Mouse (Mus musculus): ENCODE measurements around the gene Etfbkmt. TPM values are rescaled to one million over a fixed set of nuclear protein-coding genes. Genes with fewer than 3 reads are reported as not detected.
"Not testable (repeated sequence)": the region's sequence is repeated elsewhere in the genome, so short reads cannot be mapped to it uniquely, and the experiment has no call there.

Etfbkmt gene
- polyA plus RNA-seq, 2 experiments = 10.4 to 15.0 TPM

DNA sequence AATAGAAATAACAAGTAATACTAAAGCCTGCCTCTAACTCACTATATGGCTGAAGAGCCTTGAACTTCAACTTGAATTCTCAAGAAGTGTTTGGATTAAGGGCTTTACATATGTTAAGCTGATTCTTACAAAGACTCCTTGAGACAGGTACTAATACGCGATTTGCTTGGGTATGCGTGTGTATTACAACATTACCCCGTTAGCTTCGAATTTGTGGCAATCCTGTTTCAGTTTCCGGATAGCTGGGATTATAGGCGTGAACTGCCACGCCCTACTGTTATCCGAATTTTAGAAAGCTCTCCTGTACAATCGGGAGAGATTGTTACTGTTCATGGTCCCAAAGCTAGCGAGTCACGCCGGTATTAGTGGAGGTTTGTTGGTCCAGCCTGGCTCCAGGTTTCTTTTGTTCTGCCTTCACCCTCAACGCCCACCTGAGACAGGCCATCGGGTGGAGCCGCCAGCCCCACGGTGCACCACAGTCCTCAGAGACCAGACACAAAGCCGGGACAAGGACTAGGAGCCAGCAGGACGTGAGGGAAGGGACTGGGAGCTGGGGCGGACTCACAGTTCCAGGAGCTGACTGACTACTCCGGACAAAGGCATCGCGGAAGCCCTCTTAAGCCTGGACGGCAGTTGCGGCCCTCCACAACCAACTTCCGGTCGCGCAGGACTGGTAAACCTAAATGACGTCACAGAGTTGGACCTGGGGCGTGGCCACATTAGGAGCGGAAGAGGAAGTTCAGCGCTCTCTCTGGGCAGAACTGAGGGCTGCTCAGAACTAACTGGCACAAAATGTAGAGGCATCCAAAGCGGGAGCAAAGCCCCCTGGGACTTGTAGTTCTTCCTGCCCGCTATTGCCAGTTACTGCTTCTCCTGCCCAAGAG lies 48.6 kb downstream of the Etfbkmt start, which contains the start of gene Amn1:
Gene Amn1 (minus strand): TSS at position 672 of the 884 bp plus-strand sequence.
- Histone ChIP-seq H3K36me3 (ENCODE audit: control insufficient read depth, insufficient read depth, low read length) (peaks cover 9% of the 10 kb centered on the region), H3K4me3 (replicated peaks; ENCODE audit: low read length) (peak within 1 kb of the TSS; percentile 82), H3K27ac (replicated peaks; ENCODE audit: low read depth, low read length) (peak within 1 kb of the TSS; percentile 90), H3K4me1 (ENCODE audit: control insufficient read depth, insufficient read depth, low read length) (peaks cover 12% of the 10 kb centered on the region), H3K4me2 (replicated peaks; ENCODE audit: low read depth, low read length, severe bottlenecking) (peak within 1 kb of the TSS; percentile 68), H3K9me3 (ENCODE audit: control insufficient read depth, low read length) (no peaks in the 10 kb centered on the region), H3K27me3 (ENCODE audit: control insufficient read depth, insufficient read depth, low read length) (no peaks in the 10 kb centered on the region), H3K9ac (ENCODE audit: low read depth, low read length, severe bottlenecking) (peak within 1 kb of the TSS; percentile 95)
- WGBS = 0% methylated on average over 34 of the region's 34 CpGs
- peak; percentile 100 for ATAC-seq (ENCODE audit: low FRiP score, low read depth)
- peak; percentile 100 for DNase-seq (ENCODE audit: low spot score)
- peak; percentile 98; the same call in 1 of the 2 replicates for TF ChIP-seq POLR2A (IDR thresholded peaks at IDR 0.05; ENCODE audit: borderline replicate concordance, extremely low read depth, insufficient read depth, insufficient read length)

- no peaks in the 10 kb centered on the region for H3K27me3 ChIP-seq (ENCODE audit: control insufficient read depth, insufficient read depth, low read length)
- peaks cover 5% of the 10 kb centered on the region; the same call in 1 of the 2 replicates for H3K36me3 ChIP-seq (ENCODE audit: control insufficient read depth, insufficient read depth, low read length)
- peaks cover 12% of the 10 kb centered on the region for H3K4me1 ChIP-seq (ENCODE audit: control insufficient read depth, insufficient read depth, low read length)
- no peaks in the 10 kb centered on the region for H3K9me3 ChIP-seq (ENCODE audit: control insufficient read depth, low read length)
- peak; percentile 54; the same call in 1 of the 2 replicates for ATAC-seq (ENCODE audit: low FRiP score, low read depth)
- peak overlapping the region; percentile 95 for H3K9ac ChIP-seq (ENCODE audit: low read depth, low read length, severe bottlenecking)
- TF ChIP-seq POLR2A (IDR thresholded peaks at IDR 0.05; ENCODE audit: borderline replicate concordance, extremely low read depth, insufficient read depth, insufficient read length) = no peak
- peak overlapping the region; percentile 82 for H3K4me3 ChIP-seq (replicated peaks; ENCODE audit: low read length)
- 36% methylated on average over 8 of the region's 8 CpGs for WGBS
- no peak for DNase-seq (ENCODE audit: low spot score)
- peak overlapping the region; percentile 90 for H3K27ac ChIP-seq (replicated peaks; ENCODE audit: low read depth, low read length)
- H3K4me2 ChIP-seq (replicated peaks; ENCODE audit: low read depth, low read length, severe bottlenecking) = peak overlapping the region; percentile 68
Measured at GRCm38 (mm10) chr6:149188925-149189257, 49.2 kb downstream of the Etfbkmt start.

GRCm38 (mm10) chr6:149189340-149189922 lies 49.8 kb downstream of the Etfbkmt start:
- Histone ChIP-seq H3K4me3 (replicated peaks; ENCODE audit: low read length) (peak overlapping the region; percentile 82; the same call in 1 of the 2 replicates), H3K9me3 (ENCODE audit: control insufficient read depth, low read length) (no peaks in the 10 kb centered on the region), H3K27me3 (ENCODE audit: control insufficient read depth, insufficient read depth, low read length) (no peaks in the 10 kb centered on the region), H3K9ac (ENCODE audit: low read depth, low read length, severe bottlenecking) (no peak overlapping the region), H3K36me3 (ENCODE audit: control insufficient read depth, insufficient read depth, low read length) (no peaks in the 10 kb centered on the region), H3K27ac (replicated peaks; ENCODE audit: low read depth, low read length) (no peak overlapping the region), H3K4me2 (replicated peaks; ENCODE audit: low read depth, low read length, severe bottlenecking) (no peak overlapping the region), H3K4me1 (ENCODE audit: control insufficient read depth, insufficient read depth, low read length) (peaks cover 12% of the 10 kb centered on the region)
- 93% methylated on average over 16 of the region's 16 CpGs for WGBS
- no peak for ATAC-seq (ENCODE audit: low FRiP score, low read depth)
- no peak for DNase-seq (ENCODE audit: low spot score)
- no peak for TF ChIP-seq POLR2A (IDR thresholded peaks at IDR 0.05; ENCODE audit: borderline replicate concordance, extremely low read depth, insufficient read depth, insufficient read length)

DNA sequence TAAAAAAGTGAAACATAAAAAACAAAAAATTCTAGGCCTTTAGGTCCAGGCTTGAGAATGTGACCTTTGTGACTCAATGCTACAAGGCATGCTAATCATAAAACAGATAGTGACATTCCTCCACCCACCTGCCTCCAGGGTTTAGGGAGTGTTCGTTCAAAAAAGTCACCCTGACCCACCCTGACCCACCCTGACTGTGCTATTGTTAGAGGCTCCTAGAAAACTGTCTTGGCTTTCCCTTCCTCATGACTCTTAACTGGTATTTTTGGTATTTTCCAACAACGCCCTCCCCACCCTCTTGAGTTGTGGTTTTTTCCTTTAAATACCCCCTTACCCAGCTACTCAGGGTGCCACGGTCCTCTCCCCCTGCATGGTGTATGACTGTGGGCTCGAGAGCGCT lies 52.3 kb downstream of the Etfbkmt start:
- not testable (repeated sequence) for H3K9me3 ChIP-seq (ENCODE audit: control insufficient read depth, low read length); H3K4me3 ChIP-seq (replicated peaks; ENCODE audit: low read length); ATAC-seq (ENCODE audit: low FRiP score, low read depth); H3K27ac ChIP-seq (replicated peaks; ENCODE audit: low read depth, low read length); DNase-seq (ENCODE audit: low spot score); H3K4me2 ChIP-seq (replicated peaks; ENCODE audit: low read depth, low read length, severe bottlenecking); H3K27me3 ChIP-seq (ENCODE audit: control insufficient read depth, insufficient read depth, low read length); H3K9ac ChIP-seq (ENCODE audit: low read depth, low read length, severe bottlenecking); H3K36me3 ChIP-seq (ENCODE audit: control insufficient read depth, insufficient read depth, low read length)
- H3K4me1 ChIP-seq (ENCODE audit: control insufficient read depth, insufficient read depth, low read length) = peaks cover 10% of the 10 kb centered on the region
- WGBS = 86% methylated on average over 5 of the region's 5 CpGs

GRCm38 (mm10) chr6:149193276-149193905 lies 53.7 kb downstream of the Etfbkmt start:
- Histone ChIP-seq H3K4me2 (replicated peaks; ENCODE audit: low read depth, low read length, severe bottlenecking) (no peak overlapping the region), H3K4me3 (replicated peaks; ENCODE audit: low read length) (no peak overlapping the region), H3K27me3 (ENCODE audit: control insufficient read depth, insufficient read depth, low read length) (no peaks in the 10 kb centered on the region), H3K9me3 (ENCODE audit: control insufficient read depth, low read length) (no peaks in the 10 kb centered on the region), H3K9ac (ENCODE audit: low read depth, low read length, severe bottlenecking) (no peak overlapping the region), H3K4me1 (ENCODE audit: control insufficient read depth, insufficient read depth, low read length) (peaks cover 3% of the 10 kb centered on the region; the same call in 1 of the 2 replicates), H3K36me3 (ENCODE audit: control insufficient read depth, insufficient read depth, low read length) (no peaks in the 10 kb centered on the region), H3K27ac (replicated peaks; ENCODE audit: low read depth, low read length) (no peak overlapping the region)
- no peak for TF ChIP-seq POLR2A (IDR thresholded peaks at IDR 0.05; ENCODE audit: borderline replicate concordance, extremely low read depth, insufficient read depth, insufficient read length)
- DNase-seq (ENCODE audit: low spot score) = peak; percentile 20
- no peak for ATAC-seq (ENCODE audit: low FRiP score, low read depth)
- WGBS = 85% methylated on average over 5 of the region's 5 CpGs
